Mouse (Mus musculus) c-Kit-positive CD71-positive TER-119-negative erythroid progenitor cells, embryonic 14.5 days (primary cell): ENCODE results near the gene Kank2.

Experiments used
- DNase-seq: peaks from one replicate; pipeline ENCODE4 v3.0.0-alpha.2; 2013; ENCODE audit warnings: low read depth

The Kank2 gene

GRCm38 (mm10) chr9:21750370-21750769, 48.2 kb downstream of the Kank2 start:
- no peak for DNase-seq

- no peak for DNase-seq
Observed at GRCm38 (mm10) chr9:21749382-21750118, 49.0 kb downstream of the Kank2 start.

DNA sequence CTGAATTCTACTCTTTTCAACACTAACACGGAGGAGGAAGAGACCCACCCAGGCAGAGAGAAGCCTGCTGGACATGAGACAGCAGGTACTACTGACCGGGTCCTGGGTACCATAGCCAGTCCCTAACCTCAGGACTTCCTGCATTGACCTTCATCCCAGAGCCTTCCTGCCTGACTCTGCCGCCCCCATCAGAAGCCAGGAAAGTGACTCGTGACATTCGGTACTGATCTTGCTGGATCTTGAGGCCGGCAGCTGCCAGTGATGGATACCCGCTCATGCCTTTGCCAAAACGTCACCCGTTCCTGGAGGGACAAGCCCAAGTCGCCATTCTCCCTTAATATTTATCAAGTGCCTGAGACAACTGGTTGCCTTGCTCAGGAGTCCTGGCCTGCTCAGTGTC, 50.1 kb downstream of the Kank2 start:
- DNase-seq = no peak

GRCm38 (mm10) chr9:21748033-21748432, 50.5 kb downstream of the Kank2 start:
- no peak for DNase-seq

DNA sequence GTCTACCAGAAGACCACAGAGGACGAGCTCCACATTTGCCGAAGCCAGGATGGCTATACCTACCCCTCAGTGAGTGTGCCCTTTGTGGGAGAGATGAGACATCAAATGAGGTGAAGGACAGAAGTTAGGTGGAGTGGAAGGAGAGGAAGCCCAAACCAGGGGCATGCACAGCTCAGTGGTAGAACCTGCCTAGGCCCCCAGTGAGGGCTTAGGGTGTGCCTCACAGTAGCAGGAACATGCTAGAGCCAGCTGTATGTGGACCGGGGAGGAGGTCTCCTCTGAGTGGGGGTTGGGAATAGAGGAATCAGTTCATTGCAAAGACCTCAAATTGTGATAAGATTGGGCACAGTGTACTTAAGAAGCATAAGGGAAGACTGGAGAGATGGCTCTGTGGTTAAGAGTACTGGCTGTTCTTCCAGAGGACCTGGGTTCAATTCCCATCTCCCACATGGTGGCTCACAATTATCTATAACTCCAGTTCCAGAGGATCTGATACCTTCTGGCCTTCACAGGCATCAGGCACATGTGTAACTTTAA, 51.2 kb downstream of the Kank2 start:
- DNase-seq = no peak

- no peak for DNase-seq
Observed at GRCm38 (mm10) chr9:21741514-21741913, 57.0 kb downstream of the Kank2 start.

DNA sequence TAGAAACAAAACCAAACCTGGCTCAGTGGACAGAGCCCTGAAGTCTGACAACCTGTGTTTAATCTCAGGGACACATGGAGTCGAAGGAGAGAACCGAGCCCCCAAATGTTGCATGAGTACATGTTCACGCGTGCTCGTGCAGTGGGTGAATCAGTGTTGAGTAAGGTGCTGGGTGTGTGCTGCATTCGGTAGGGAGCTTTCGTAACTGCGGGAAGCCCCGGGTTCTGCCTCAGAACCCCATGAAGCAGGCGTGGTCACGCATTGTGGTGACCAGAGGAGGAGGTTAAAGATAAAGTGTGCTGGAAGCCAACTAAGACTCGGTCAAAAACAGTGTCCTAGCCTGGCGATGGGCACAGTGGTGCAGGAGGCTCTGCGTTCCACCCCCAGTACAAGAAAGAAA, 58.1 kb downstream of the Kank2 start:
- DNase-seq = no peak

DNA sequence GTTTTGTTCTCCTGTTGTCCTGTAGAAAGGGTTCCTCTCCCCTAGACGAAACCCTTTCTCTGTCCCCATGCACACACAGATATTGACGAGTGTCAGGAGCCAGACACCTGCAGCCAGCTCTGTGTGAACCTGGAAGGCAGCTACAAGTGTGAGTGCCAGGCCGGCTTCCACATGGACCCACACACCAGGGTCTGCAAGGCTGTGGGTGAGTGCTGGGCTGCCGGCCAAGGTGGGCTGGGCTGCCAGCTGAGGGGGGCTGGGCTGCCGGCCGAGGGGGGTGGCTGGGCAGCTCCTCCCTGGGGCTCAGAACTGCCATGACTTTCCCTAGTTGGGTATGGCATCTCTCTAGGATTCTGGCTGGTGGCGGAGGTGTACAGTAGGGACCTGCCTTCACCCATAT, 59.8 kb downstream of the Kank2 start:
- no peak for DNase-seq

DNA sequence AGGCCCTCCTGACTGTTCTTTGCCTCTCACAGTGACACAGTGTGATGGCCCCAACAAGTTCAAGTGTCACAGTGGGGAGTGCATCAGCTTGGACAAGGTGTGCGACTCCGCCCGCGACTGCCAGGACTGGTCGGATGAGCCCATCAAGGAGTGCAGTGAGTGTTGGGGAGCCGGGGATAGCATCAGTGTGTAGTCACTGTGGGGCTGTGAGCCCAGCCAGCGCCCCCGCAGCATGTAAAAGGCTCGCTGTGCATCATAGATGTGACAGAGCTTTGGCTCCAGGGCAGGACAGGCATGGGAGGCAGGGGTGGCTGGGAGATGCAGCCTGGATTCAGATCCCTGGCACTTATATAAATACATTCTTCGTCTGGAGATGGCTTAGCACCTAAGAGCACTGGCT, 61.4 kb downstream of the Kank2 start:
- DNase-seq = no peak

- DNase-seq = no peak
Observed at GRCm38 (mm10) chr9:21736580-21736979, 62.0 kb downstream of the Kank2 start.

- DNase-seq = no peak
Observed at GRCm38 (mm10) chr9:21735126-21735525, 63.4 kb downstream of the Kank2 start.

- DNase-seq = no peak
Observed at GRCm38 (mm10) chr9:21733989-21734388, 64.6 kb downstream of the Kank2 start.

DNA sequence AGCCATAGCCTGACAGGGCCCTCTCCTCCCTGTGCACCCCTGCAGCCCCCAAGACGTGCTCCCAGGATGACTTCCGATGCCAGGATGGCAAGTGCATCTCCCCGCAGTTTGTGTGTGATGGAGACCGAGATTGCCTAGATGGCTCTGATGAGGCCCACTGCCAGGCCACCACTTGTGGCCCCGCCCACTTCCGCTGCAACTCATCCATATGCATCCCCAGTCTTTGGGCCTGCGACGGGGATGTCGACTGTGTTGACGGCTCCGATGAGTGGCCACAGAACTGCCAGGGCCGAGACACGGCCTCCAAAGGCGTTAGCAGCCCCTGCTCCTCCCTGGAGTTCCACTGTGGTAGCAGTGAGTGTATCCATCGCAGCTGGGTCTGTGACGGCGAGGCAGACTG, 65.1 kb downstream of the Kank2 start:
- no peak for DNase-seq

GRCm38 (mm10) chr9:21732288-21732687, 66.3 kb downstream of the Kank2 start:
- no peak for DNase-seq

GRCm38 (mm10) chr9:21729264-21729663, 69.3 kb downstream of the Kank2 start:
- no peak for DNase-seq

DNA sequence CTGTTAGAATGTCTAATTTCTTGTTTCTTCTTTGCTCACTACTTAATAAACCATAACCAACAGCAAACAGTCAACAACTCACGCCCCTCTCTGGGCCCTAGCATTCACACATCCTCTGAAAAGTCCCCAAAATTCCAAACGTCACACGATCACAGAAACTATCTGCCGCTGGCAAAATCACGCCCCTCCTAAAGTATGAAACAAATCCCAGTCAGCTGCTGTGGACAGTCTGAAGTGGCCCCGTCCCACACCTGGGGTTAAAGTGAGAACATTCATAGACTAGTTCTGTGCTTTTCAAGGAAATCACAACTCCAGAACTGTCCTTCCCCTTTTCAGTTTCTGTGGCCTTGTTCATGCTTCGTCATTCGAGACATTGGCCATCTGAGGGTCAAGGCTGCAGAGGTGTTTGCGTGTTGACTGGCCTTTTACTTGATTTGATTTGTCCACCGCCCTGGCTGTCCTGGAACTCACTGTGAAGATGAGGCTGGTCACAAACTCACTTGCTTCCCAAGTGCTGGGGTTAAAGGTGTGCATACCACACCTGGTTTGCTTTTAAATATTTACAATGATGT, 70.2 kb downstream of the Kank2 start:
- DNase-seq = no peak

DNA sequence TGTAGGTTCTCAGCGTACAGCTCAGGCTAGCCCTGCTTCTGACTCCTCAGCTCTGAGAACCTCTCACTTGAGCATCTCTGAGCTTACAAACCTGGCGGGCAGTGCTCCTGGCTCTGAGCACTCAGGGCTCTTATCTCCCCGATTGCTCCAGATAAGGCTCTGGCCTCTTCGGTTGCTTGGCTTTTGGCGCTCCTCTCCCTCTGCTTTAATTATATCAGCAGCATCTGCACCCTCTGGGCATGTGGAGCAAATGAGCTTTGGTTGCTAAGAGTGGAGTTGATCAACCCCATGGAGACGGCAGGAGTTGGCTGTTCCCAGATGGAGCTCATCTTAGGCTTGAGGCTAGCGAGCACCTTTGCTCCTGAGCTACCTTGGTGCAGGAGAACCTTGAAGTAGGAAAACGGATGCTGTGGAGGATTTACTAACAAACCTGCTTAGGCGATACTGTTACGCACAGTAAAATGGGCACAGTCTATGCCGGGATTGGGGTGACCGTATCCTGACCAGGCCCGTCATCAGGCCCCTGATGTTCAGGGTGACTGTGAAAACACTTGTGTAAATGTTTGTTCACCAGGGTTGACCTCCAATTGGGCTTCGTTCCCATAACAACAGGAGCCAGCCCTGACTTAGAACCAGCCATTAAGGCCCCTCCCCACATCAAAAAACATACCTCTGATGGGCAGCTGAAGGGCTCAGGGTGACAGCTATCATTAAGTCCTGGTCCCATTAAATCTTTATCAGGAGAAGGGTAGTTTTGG, 72.1 kb downstream of the Kank2 start:
- DNase-seq = no peak

DNA sequence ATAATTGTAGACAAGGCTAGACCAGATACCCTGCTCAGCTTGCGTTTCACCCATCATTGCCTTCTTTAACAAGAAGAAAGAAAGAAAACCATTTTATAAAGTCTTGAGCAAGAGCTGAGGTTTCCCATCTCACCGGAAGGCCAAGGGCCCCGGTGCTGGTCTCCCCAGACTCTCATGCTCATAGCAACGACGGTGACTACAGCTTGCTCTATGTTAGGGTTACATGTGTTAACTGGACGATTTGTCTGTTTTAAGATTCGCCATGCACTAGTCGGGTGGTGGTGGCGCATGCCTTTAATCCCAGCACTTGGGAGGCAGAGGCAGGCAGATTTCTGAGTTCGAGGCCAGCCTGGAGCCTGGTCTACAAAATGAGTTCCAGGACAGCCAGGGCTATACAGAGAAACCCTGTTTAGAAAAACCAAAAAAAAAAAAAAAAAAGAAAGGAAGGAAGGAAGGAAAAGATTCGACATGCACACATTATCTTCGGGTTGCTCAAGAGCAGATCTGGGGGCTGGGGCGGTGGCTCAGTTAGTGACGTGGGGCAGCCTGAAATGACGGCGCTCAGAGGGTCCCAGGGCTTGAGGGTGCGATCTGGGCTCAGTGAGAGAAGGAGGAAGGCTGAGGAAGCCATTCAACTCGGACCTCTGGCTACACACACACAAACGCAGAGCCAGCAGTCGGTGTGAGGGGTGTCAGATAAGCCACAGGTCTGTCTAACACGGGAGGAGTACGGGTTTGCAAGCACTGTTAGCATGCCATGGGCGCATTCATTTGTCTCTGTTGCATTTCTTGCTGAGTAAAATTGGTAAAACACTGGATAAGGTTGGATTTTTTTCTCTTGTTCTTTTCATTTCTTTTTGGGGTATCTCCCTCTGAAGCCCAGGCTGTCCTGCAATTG, 73.1 kb downstream of the Kank2 start:
- DNase-seq = no peak

GRCm38 (mm10) chr9:21724147-21724536, 74.4 kb downstream of the Kank2 start:
- peak; percentile 88 for DNase-seq

DNA sequence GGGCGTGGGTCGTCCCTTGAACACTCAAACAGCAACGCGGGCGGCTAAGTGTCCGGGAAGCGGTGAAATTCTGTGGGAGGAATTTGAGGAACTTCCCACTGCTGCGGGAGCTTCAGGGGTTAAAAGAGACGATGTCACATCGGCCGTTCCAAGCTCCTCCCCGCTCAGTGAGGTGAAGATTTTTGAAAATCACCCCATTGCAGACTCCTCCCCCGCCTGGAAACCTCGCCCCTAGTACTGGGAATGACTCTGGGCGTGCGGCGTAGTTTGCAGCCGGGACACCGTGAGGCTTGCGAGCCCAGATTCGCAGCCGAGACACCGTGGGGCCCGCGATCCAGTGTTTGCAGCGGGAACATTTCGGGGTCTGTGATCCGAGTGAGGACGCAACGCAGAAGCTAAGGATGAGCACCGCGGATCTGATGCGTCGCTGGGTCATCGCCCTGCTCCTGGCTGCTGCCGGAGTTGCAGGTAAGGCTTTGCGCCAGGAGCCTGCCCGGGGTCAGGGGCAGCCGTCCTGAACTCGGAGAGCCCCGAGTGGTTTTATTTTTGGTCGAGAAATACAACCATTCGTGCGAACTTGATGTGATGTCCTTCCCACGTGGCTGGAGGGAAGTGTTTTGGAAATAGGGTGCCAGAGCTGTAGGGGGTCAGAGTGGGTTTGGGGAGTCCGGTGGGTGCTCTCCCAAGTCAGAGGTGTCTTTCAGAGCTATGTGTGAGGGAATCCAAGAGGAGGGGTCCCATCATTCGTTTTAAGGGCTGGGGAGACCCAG, 75.0 kb downstream of the Kank2 start, which contains the start of gene Ldlr:
Gene Ldlr (plus strand): TSS at position 107 of the 770 bp plus-strand sequence.
- peak; percentile 94 for DNase-seq

DNA sequence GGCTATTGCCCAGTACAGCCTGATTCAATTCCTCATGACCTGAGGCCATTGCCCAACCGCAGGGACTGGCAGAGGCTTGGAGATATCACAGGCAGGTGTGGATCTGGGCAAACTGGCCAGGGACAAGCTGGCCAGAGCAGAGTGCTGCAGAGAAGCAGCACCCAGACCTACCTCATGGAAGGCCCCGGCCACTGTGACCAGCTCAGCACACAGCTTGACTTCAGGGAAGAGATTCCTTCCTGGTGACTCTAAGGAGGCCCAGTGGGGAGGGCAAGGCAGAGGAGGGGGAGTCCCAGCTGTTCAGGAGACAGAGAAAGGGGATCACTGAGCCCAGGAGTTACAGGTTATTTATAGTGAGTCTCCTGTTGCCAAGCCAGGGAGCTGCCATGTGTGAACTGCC, 77.5 kb downstream of the Kank2 start:
- DNase-seq = no peak
